Mouse (Mus musculus): ENCODE measurements around the gene Zfp362.

Gene Zfp362

GRCm38 (mm10) chr4:128729709-128730037, 76.2 kb downstream of the Zfp362 start:
- no peak for DNase-seq (ENCODE audit: low read depth, low spot score)

GRCm38 (mm10) chr4:128729033-128729708, 76.7 kb downstream of the Zfp362 start:
- no peak for DNase-seq (ENCODE audit: low read depth, low spot score)

- no peak for DNase-seq (ENCODE audit: low read depth, low spot score)
Observed at GRCm38 (mm10) chr4:128728431-128728851, 77.4 kb downstream of the Zfp362 start.

- DNase-seq (ENCODE audit: low read depth, low spot score) = no peak
Observed at GRCm38 (mm10) chr4:128727721-128728430, 78.0 kb downstream of the Zfp362 start.

GRCm38 (mm10) chr4:128727019-128727720, 78.7 kb downstream of the Zfp362 start:
- DNase-seq (ENCODE audit: low read depth, low spot score) = no peak

GRCm38 (mm10) chr4:128724059-128724458, 81.8 kb downstream of the Zfp362 start:
- no peak for DNase-seq (ENCODE audit: low read depth, low spot score)

- DNase-seq (ENCODE audit: low read depth, low spot score) = no peak
Observed at GRCm38 (mm10) chr4:128723431-128723830, 82.4 kb downstream of the Zfp362 start.

All from brain, embryonic 18.5 days (tissue).